Mouse (Mus musculus) embryonic facial prominence, embryonic 13.5 days (tissue): Measurements from ENCODE around the gene Col3a1. TPM values are rescaled to one million over a fixed set of nuclear protein-coding genes. Genes with fewer than 3 reads are reported as not detected.

ENCODE experiments used
- microRNA-seq: library from miRNA; unstranded; fragments of <30 nt; microRNA quantifications from one replicate; pipeline ENCODE4, GENCODE M21; 2016
- polyA plus RNA-seq: library from polyadenylated mRNA; unstranded; fragments of >200 nt; fragmentation: Nextera tagmentation; extraction: Ambion mirVana; gene quantifications from 2 replicates; pipeline ENCODE4 v1.2.1, GENCODE M21; 2015

The Col3a1 gene
- polyA plus RNA-seq, 1 experiment from 2014 or later = 1,479 TPM

Small RNA genes lying within 50 kb of the gene (microRNA-seq; reads per million reads assigned to microRNA genes)
- gene Gm47302 = 1.3 reads per million

Other genes starting within 250 kb of the Col3a1 start
- 125 and 132 TPM in 2 replicates for gene Col5a2, start 191.7 kb downstream of the Col3a1 start, polyA plus RNA-seq